Mouse (Mus musculus) heart, adult 2 months (tissue): ENCODE data around the gene 4930402H24Rik.

Experiments
- CTCF ChIP-seq: fragments of 200-600 bp; IDR thresholded peaks from 2 replicates; pipeline ENCODE4 v1.8.1; 2022; ENCODE audit warnings: antibody characterized with exemption, mild to moderate bottlenecking, moderate library complexity
- EP300 ChIP-seq: fragments of 200-500 bp; IDR thresholded peaks from 2 replicates; pipeline ENCODE4 v1.6.1; 2011; ENCODE audit warnings: low read depth, low read length, control low read depth; ENCODE audit not compliant: insufficient read depth
- POLR2A ChIP-seq: fragments of 200-500 bp; IDR thresholded peaks from 2 replicates; pipeline ENCODE4 v1.6.1; 2011; ENCODE audit warnings: mild to moderate bottlenecking, low read depth, low read length, control low read depth; ENCODE audit not compliant: insufficient read depth

- TF ChIP-seq CTCF (no peak), POLR2A (no peak), EP300 (no peak)
These were observed 53.2 kb downstream of the 4930402H24Rik start for GRCm38 (mm10) chr2:130852964-130853363.
